Mouse (Mus musculus) T-helper 17 cell (primary cell): ENCODE results near the gene Tgif1.

ENCODE experiments used
- in situ Hi-C, 2 experiments: fragments of 300-600 bp; cut with MboI, MseI; formaldehyde crosslinking; loops; 1 replicate in 1 of 2; 2 replicates in 1 of 2; pipeline ENCODE4 v1.15.1; 2025; ENCODE audit warnings: high pct_unique_total_duplicates in 2 of 2

Gene Tgif1

DNA sequence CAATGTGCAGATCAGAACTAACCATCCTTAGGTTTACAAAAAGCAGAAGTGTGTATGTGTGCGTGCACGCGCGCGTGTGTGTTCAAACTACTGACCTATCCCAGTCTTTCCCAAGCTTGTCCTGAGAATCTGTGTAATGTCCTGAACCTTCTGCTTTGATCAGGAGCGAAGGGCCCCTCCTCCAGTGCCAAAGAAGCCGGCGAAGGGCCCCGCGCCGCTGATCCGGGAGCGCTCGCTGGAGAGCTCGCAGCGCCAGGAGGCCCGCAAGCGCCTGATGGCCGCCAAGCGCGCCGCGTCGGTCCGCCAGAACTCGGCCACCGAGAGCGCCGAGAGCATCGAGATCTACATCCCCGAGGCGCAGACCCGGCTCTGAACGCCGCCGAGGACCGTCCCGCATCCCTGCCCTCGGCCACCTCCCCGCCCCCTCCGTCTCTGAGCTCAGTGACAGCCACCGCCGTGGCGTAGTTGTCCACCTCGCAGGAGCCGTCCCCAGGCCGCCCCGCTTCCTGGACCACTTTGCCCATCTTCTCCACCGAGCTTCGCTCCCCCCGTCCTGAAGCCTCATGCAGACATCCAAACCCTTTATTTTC, 35.4 kb downstream of the Tgif1 start:
- in situ Hi-C loops: no loop called here

DNA sequence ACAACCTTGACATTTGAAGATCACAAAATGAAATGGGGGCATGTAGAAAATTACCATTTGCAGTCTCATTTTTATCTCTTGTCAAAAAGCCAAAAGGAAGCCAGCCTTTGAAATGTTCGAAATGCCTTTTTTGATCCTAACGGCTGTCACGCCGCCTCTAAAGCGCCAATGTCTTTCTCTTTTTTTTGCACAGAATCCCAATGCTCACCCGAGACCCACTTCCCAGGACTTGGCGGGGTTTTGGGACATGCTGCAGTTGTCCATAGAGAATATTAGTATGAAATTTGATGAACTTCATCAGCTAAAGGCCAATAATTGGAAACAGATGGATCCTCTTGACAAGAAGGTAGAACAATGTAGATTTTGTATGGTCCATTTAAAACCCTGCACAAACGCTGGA, 38.3 kb downstream of the Tgif1 start:
- in situ Hi-C loops: no loop called here

- in situ Hi-C loops: no loop called here
Observed at GRCm38 (mm10) chr17:70810795-70811194, 42.6 kb downstream of the Tgif1 start.

- in situ Hi-C loops: no loop called here
Observed at GRCm38 (mm10) chr17:70809776-70810175, 43.6 kb downstream of the Tgif1 start.

DNA sequence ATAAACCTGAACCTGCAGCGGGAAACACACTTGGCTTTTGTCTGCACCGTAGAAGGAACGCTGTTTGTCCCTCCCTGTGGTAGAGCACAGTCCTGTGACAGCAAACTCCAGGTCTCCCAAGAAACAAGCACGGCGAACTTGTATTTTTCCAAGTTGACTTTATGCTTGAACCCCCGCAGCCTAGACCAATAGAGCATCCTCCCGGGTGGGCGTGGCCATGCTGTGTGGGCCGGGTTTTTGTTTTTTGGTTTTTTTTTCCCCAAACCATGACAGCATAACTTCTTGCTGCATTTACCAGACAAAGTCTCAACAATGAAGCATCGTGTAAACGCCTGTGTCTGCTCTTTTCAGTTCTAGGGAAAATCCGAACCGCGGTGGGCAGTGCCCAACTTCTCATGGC, 44.5 kb downstream of the Tgif1 start:
- in situ Hi-C loops: no loop called here

- in situ Hi-C loops: no loop called here
Observed at GRCm38 (mm10) chr17:70807885-70808284, 45.5 kb downstream of the Tgif1 start.

DNA sequence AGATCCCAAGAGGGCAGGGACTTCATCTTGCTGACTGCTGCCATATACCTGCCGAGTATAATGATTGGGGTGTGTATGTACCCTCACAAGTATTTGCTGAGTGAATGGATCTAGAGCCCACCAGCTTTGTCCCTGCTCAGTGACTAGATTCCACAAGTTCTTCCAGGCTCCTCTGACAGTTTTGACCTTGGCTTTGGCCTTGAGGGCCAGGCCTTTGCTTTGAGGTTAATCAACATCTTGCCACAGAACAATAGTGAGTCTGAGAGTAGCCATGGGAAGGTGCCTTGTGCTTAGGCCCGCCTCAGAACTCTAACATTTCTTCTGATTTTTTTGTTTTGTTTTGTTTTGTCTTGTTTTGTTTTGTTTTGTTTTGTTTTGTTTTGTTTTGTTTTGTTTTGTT, 46.7 kb downstream of the Tgif1 start:
- in situ Hi-C loops: no loop called here

GRCm38 (mm10) chr17:70805866-70806265, 47.5 kb downstream of the Tgif1 start:
- in situ Hi-C loops: no loop called here

GRCm38 (mm10) chr17:70802022-70802421, 51.3 kb downstream of the Tgif1 start:
- in situ Hi-C loops: no loop called here

DNA sequence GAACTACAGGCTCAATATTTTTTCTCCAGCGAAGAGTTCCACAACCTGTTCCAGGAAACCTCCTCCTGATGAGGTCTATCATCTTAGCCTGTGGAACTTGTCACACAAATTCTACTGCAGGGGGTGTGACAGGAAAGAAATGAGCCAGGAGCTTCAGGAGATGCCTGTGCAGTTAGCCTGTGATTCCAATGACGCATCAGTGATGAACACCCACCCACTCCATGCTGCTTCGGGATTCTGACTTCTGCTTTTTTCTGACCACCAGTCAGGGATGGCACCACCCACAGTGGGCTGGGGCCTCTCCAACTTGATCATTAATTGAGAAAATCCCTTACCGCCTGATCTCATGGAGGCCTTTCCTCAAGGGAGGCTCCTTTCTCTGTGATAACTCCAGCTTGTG, 54.1 kb downstream of the Tgif1 start:
- in situ Hi-C loops: loop anchor here (10.0 kb wide), 2 partner anchors 364 to 1894 kb away; no protein-coding TSS in a partner anchor

DNA sequence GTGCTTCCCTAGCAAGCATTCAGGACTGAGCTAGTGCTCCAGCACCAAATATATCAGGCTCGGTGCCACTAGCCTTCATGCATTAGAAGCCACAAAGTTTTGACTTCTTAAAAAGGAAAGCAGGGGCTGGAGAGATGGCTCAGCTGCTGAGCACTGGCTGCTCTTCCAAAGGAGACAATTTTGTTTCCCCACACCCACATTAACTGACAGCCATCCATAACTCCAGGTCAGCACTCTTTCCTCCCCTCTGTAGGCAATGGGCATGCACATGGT, 55.6 kb downstream of the Tgif1 start:
- in situ Hi-C loops: loop anchor here (10.0 kb wide), 2 partner anchors 363 to 1893 kb away; no protein-coding TSS in a partner anchor

GRCm38 (mm10) chr17:70796940-70797772, 56.2 kb downstream of the Tgif1 start:
- in situ Hi-C loops: loop anchor here (10.0 kb wide), 2 partner anchors 362 to 1892 kb away; no protein-coding TSS in a partner anchor

DNA sequence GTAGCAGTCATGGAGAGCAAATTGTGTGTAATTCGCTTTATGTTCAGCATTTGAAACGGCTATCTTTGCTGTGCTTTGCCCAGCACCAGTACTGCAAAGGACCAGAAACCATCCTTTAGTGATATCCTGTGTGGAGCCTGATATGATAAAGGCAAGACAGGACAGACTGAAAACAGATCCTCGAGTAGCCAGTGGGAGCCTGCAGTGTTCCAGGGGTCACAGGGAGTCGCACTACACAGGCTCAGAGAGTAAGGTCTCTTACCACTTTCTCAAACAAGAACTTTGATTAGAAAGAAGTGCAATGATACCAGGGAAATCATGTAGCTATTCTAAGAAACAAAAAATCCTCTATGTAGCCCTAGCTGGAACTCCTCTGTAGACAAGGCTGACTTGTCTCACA, 58.1 kb downstream of the Tgif1 start:
- in situ Hi-C loops: loop anchor here (10.0 kb wide), 2 partner anchors 360 to 1890 kb away; no protein-coding TSS in a partner anchor

- in situ Hi-C loops: loop anchor here (10.0 kb wide), 2 partner anchors 360 to 1890 kb away; no protein-coding TSS in a partner anchor
Observed at GRCm38 (mm10) chr17:70794722-70795121, 58.6 kb downstream of the Tgif1 start.

- in situ Hi-C loops: loop anchor here (10.0 kb wide), 2 partner anchors 359 to 1889 kb away; no protein-coding TSS in a partner anchor
Observed at GRCm38 (mm10) chr17:70794291-70794690, 59.1 kb downstream of the Tgif1 start.
